Mouse (Mus musculus): ENCODE measurements at regions not wholly inside any gene's neighbourhood (a gene's known extent, or its start where the extent isn't known, plus 50 kb on each side); places are given as distances from the start of the nearest gene placed in this dataset.

- WGBS = 64% methylated on average over 3 of the region's 3 CpGs
- ATAC-seq (ENCODE audit: low FRiP score, low read depth) = no peak
These were observed 173.3 kb upstream of the Pitrm1 start for GRCm38 (mm10) chr13:6374570-6375173.

DNA sequence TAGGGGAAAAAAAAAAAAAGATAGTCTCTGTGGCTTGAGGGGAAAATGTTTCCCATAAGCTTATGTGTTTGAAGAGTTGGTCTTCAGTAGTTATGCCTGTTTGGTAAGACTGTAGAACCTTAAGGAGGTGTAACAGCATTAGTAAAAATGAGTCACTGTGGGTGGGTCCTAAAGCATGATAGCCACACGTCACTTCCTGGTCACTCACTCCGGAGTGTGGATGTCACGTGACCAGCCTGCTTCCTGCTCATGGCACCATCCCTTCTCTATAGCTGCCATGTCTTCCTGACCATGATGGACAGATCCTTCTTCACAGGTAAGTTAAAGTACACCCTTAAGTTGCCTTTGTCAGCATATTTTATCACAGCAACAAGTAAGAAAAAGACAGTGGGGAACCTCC lies 170.0 kb upstream of the Pitrm1 start:
- no peak for ATAC-seq (ENCODE audit: low FRiP score, low read depth)
- WGBS = 89% methylated on average over 3 of the region's 3 CpGs

More at GRCm38 (mm10) chr13:6374570-6375173, 173.3 kb upstream of the Pitrm1 start:
- Histone ChIP-seq H3K27me3 (no peaks in the 10 kb centered on the region), H3K4me1 (replicated peaks) (no peaks in the 10 kb centered on the region), H3K9ac (no peak overlapping the region), H3K27ac (replicated peaks) (no peak overlapping the region), H3K4me2 (no peak overlapping the region), H3K4me3 (no peak overlapping the region), H3K36me3 (no peaks in the 10 kb centered on the region), H3K9me3 (no peaks in the 10 kb centered on the region)

GRCm38 (mm10) chr13:6395562-6396223 lies 152.3 kb upstream of the Pitrm1 start:
- WGBS = 46% methylated on average over 4 of the region's 5 CpGs
- Histone ChIP-seq H3K36me3 (no peaks in the 10 kb centered on the region), H3K4me1 (replicated peaks) (no peaks in the 10 kb centered on the region), H3K27me3 (no peaks in the 10 kb centered on the region), H3K27ac (replicated peaks) (no peak overlapping the region), H3K9ac (no peak overlapping the region), H3K4me2 (no peak overlapping the region), H3K9me3 (no peaks in the 10 kb centered on the region), H3K4me3 (no peak overlapping the region)
- no peak for ATAC-seq (ENCODE audit: low FRiP score, low read depth)

More for the DNA sequence above, 170.0 kb upstream of the Pitrm1 start:
- H3K27me3 ChIP-seq = no peaks in the 10 kb centered on the region
- no peak overlapping the region for H3K27ac ChIP-seq (replicated peaks)
- H3K4me3 ChIP-seq = no peak overlapping the region
- no peak overlapping the region for H3K4me2 ChIP-seq
- H3K9ac ChIP-seq = no peak overlapping the region
- no peaks in the 10 kb centered on the region for H3K9me3 ChIP-seq
- no peaks in the 10 kb centered on the region for H3K4me1 ChIP-seq (replicated peaks)
- no peaks in the 10 kb centered on the region for H3K36me3 ChIP-seq

DNA sequence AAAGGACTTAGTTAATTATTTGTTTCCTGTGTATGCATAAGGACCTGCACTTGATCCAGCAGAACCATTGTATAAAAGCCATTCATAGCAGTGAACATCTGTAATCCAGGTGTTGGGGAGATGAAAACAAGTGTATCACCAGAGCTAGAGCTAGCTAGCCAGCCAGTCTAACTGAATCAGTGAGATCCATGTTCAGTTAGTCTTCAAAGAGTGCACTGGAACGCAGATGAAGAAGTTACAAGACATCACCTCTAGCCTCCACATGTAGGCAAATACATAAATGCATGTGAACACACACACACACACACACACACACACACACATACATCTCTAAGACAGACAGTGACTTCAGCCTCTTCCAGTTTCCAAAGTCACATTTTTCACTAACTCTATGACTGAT lies 150.3 kb upstream of the Pitrm1 start:
- Histone ChIP-seq H3K9ac (no peak overlapping the region), H3K9me3 (no peaks in the 10 kb centered on the region), H3K4me1 (replicated peaks) (no peaks in the 10 kb centered on the region), H3K4me2 (no peak overlapping the region), H3K27me3 (no peaks in the 10 kb centered on the region), H3K27ac (replicated peaks) (no peak overlapping the region), H3K36me3 (no peaks in the 10 kb centered on the region), H3K4me3 (no peak overlapping the region)
- 97% methylated on average over 1 of the region's 1 CpGs for WGBS
- ATAC-seq (ENCODE audit: low FRiP score, low read depth) = no peak

DNA sequence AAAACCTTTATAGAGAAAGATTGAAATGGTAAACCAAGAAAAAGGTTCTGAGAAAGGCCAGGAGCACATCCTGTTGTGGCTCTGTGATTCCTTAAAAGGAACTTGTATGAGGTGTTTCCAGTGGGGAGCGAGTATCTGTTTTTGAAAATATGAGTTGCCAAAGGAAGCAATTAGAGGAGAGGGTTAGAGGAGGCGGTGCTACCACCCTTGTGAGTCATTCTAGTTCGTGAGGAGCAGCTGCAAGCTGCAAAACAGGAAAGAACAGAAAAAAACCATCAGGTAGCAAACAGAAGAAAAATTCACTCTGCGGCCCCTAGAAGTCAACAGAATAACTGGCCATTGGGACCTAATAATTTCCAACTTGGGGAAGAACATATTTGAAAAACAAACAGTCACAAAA lies 116.1 kb upstream of the Pitrm1 start:
- WGBS = 83% methylated on average over 4 of the region's 4 CpGs
- H3K27ac ChIP-seq (replicated peaks) = no peak overlapping the region
- no peak for ATAC-seq (ENCODE audit: low FRiP score, low read depth)
- H3K36me3 ChIP-seq = no peaks in the 10 kb centered on the region
- H3K9me3 ChIP-seq = no peaks in the 10 kb centered on the region
- no peak overlapping the region for H3K4me2 ChIP-seq
- no peaks in the 10 kb centered on the region for H3K27me3 ChIP-seq
- no peaks in the 10 kb centered on the region for H3K4me1 ChIP-seq (replicated peaks)
- no peak overlapping the region for H3K9ac ChIP-seq
- H3K4me3 ChIP-seq = no peak overlapping the region

DNA sequence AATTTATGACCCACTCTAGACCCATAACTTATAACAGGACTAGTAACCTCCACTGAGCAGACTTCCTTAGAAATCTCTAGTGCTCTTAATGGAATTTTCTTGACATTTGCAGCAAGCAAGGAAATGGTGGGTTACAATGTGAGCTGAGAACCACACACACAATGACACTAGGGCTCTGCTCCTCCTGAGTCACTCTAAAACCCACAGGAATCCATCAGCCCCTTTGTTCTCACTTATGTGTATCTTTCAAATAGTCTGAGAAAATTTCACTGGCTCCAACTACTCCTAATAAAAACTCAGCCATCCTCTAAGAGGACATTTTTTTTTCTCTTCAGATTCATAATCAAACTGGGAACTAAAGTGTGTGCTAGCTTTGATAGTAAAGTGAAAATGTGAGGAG lies 101.0 kb upstream of the Pitrm1 start:
- H3K9ac ChIP-seq = no peak overlapping the region
- H3K36me3 ChIP-seq = no peaks in the 10 kb centered on the region
- H3K27me3 ChIP-seq = no peaks in the 10 kb centered on the region
- no peaks in the 10 kb centered on the region for H3K4me1 ChIP-seq (replicated peaks)
- H3K4me2 ChIP-seq = no peak overlapping the region
- H3K4me3 ChIP-seq = no peak overlapping the region
- no peak for ATAC-seq (ENCODE audit: low FRiP score, low read depth)
- H3K9me3 ChIP-seq = no peaks in the 10 kb centered on the region
- no peak overlapping the region for H3K27ac ChIP-seq (replicated peaks)

- Histone ChIP-seq H3K9me3 (no peaks in the 10 kb centered on the region), H3K4me3 (no peak overlapping the region), H3K36me3 (no peaks in the 10 kb centered on the region), H3K4me2 (no peak overlapping the region), H3K9ac (no peak overlapping the region), H3K27ac (replicated peaks) (no peak overlapping the region), H3K4me1 (replicated peaks) (no peaks in the 10 kb centered on the region), H3K27me3 (no peaks in the 10 kb centered on the region)
- WGBS = 85% methylated on average over 6 of the region's 6 CpGs
- ATAC-seq (ENCODE audit: low FRiP score, low read depth) = no peak
These were observed 86.6 kb upstream of the Pitrm1 start for GRCm38 (mm10) chr13:6461363-6461762.

GRCm38 (mm10) chr13:6465911-6466419 lies 82.0 kb upstream of the Pitrm1 start:
- Histone ChIP-seq H3K4me3 (no peak overlapping the region), H3K4me1 (replicated peaks) (peaks cover 17% of the 10 kb centered on the region), H3K27me3 (no peaks in the 10 kb centered on the region), H3K9me3 (no peaks in the 10 kb centered on the region), H3K27ac (replicated peaks) (no peak overlapping the region), H3K9ac (no peak overlapping the region), H3K4me2 (no peak overlapping the region), H3K36me3 (no peaks in the 10 kb centered on the region)
- ATAC-seq (ENCODE audit: low FRiP score, low read depth) = no peak
- WGBS = 38% methylated on average over 9 of the region's 9 CpGs

DNA sequence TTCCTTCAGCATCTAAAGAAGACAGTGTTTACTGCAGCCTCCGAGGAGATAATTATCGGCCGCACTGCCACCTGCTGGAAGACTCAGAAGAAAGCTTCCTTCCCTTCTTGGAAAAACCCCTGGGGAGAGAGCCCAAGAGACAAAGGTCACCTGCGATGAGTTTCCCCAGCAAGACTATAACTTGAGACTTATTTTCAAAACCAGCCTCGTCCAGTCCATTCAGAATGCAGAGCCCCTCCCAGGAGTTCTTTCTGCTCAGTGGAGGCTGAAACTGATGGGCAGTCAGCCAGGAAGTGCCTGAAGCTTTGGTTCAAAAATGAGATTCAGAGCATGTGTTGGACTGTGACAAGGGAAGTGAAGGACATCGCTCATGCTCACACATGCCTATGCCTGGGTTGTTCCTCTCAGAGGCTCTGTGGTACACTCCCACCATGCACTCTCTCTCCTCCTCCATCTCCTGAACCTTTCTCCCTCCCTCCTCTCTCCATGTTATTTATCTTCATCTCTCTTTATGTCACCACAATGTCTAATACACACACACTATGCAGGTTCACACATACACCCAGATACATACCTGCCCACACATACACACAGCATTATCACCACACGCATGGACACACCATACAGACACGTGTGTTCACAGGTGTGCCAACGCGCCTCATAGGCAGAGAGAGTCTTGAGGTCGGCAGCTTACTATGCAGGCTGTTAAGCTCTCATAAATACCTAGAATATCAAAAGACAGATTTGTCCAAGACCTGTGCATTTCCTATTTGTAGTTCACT lies 78.3 kb upstream of the Pitrm1 start:
- H3K36me3 ChIP-seq = no peaks in the 10 kb centered on the region
- H3K27ac ChIP-seq (replicated peaks) = no peak overlapping the region
- H3K9ac ChIP-seq = no peak overlapping the region
- no peaks in the 10 kb centered on the region for H3K9me3 ChIP-seq
- H3K4me2 ChIP-seq = no peak overlapping the region
- H3K27me3 ChIP-seq = no peaks in the 10 kb centered on the region
- 55% methylated on average over 11 of the region's 11 CpGs for WGBS
- peak; percentile 63 for ATAC-seq (ENCODE audit: low FRiP score, low read depth)
- peaks cover 35% of the 10 kb centered on the region for H3K4me1 ChIP-seq (replicated peaks)
- H3K4me3 ChIP-seq = no peak overlapping the region

DNA sequence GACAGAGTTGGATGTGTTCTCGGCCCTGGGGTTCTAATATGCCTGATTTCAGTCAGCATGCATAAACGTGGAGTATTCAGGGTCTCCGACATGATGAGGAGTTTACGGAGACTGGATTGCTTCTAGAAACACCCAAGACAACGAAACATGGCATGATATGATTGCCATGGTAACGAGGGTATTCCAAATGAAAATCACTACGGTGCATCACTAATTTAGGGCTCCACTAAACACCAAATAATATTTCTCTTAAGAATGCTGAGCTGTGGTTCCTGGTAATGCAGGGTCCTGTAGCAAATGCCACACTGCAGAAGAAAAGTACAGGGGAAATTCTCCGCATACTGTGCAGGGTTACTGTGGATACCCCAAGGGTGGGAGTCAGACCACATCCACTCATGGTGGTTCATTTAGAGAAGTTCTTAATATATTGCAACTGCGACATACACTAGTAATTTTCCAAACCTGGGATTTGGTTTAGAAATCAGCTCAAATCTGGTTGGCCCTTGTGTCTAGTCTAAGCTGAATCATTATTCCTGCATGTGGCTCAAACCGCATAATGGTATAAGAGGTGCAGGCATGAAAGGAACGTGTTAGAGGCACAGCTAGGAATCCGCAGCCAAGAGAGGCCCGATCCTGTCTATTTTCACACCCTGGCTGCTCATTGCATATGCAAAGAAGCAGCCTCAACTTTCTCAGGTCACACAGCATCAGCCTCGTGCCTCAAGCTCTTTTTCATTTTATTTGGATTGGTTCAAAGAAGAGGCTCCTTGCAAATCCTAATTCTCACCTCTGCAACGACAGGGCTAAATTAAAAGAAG lies 77.5 kb upstream of the Pitrm1 start:
- Histone ChIP-seq H3K9ac (no peak overlapping the region), H3K27me3 (no peaks in the 10 kb centered on the region), H3K4me3 (no peak overlapping the region), H3K9me3 (no peaks in the 10 kb centered on the region), H3K27ac (replicated peaks) (no peak overlapping the region), H3K36me3 (no peaks in the 10 kb centered on the region), H3K4me2 (no peak overlapping the region), H3K4me1 (replicated peaks) (peaks cover 35% of the 10 kb centered on the region)
- ATAC-seq (ENCODE audit: low FRiP score, low read depth) = 0 out of 2 replicates have a peak, but pooled peaks have one; percentile 16
- WGBS = 49% methylated on average over 15 of the region's 15 CpGs

- H3K27me3 ChIP-seq = no peaks in the 10 kb centered on the region
- H3K27ac ChIP-seq (replicated peaks) = no peak overlapping the region
- no peak overlapping the region for H3K4me3 ChIP-seq
- H3K4me1 ChIP-seq (replicated peaks) = peaks cover 35% of the 10 kb centered on the region
- no peaks in the 10 kb centered on the region for H3K9me3 ChIP-seq
- no peak overlapping the region for H3K4me2 ChIP-seq
- peak; percentile 61 for ATAC-seq (ENCODE audit: low FRiP score, low read depth)
- 6% methylated on average over 7 of the region's 7 CpGs for WGBS
- H3K9ac ChIP-seq = no peak overlapping the region
- no peaks in the 10 kb centered on the region for H3K36me3 ChIP-seq
These were observed 76.3 kb upstream of the Pitrm1 start for GRCm38 (mm10) chr13:6471643-6472042.
